Mouse (Mus musculus): ENCODE measurements around the gene Dhdh.

DNA sequence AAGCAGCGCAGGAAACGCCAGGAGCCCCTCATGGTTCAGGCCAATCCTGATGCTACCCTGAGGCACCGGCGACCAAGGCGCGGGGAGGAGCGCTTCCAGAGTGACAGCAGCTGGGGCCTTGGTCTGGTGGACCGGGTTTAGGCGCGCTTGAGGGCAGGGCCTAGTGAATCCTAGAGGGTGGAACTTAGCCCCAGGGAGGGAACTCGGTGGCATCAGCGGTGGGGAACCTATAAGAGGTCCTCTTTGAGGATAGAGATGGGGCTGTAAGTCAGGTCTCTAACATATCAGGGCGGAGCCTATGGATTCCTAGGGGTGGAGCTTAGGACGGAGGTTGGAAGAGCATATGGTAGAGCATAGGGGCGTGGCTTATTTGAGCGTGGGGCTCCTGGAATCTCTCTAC lies 26.8 kb upstream of the Dhdh start:
- TF ChIP-seq CTCF (IDR thresholded peaks at IDR 0.05; ENCODE audit: insufficient read depth, low read depth, low read length) (no peak), POLR2A (IDR thresholded peaks at IDR 0.05; ENCODE audit: insufficient read depth, low read depth, low read length) (no peak)
